Mouse (Mus musculus) lung, postnatal 4 days (tissue): ENCODE results near the gene Zfp553.

Source experiments
- DNase-seq, 2 experiments: peaks; one replicate each; pipeline ENCODE4 v3.0.0; 2021

The Zfp553 gene

GRCm38 (mm10) chr7:127232622-127233367, at the start of gene Zfp553, which contains the start of gene Sept1:
Gene Zfp553, plus strand, starts transcription at chr7:127233061.
Gene Sept1, minus strand, starts transcription at chr7:127233130.
- DNase-seq, result peak; percentile 88 to 91

- DNase-seq, result no peak
Measured at GRCm38 (mm10) chr7:127183345-127183744, 49.5 kb upstream of the Zfp553 start.

- peak in 1 of 2 experiments; percentile 30 for DNase-seq
Measured at GRCm38 (mm10) chr7:127183828-127184227, 49.0 kb upstream of the Zfp553 start.

- no peak for DNase-seq
Measured at GRCm38 (mm10) chr7:127184720-127185119, 48.1 kb upstream of the Zfp553 start.

GRCm38 (mm10) chr7:127185601-127186000, 47.3 kb upstream of the Zfp553 start:
- DNase-seq, result no peak

- no peak for DNase-seq
Measured at GRCm38 (mm10) chr7:127187351-127187750, 45.5 kb upstream of the Zfp553 start.

- DNase-seq, result no peak
Measured at GRCm38 (mm10) chr7:127188305-127189276, 44.3 kb upstream of the Zfp553 start.

GRCm38 (mm10) chr7:127190672-127191071, 42.2 kb upstream of the Zfp553 start:
- DNase-seq, result no peak

GRCm38 (mm10) chr7:127192989-127193388, 39.9 kb upstream of the Zfp553 start:
- DNase-seq, result no peak

GRCm38 (mm10) chr7:127194011-127194632, 38.7 kb upstream of the Zfp553 start:
- no peak for DNase-seq

GRCm38 (mm10) chr7:127194633-127195029, 38.2 kb upstream of the Zfp553 start:
- DNase-seq, result no peak

- peak; percentile 96 to 98 for DNase-seq
Measured at GRCm38 (mm10) chr7:127195544-127196295, 37.1 kb upstream of the Zfp553 start, which contains the start of gene Cd2bp2. Gene Cd2bp2, minus strand, starts transcription at chr7:127196050.

- no peak for DNase-seq
Measured at GRCm38 (mm10) chr7:127196484-127196883, 36.4 kb upstream of the Zfp553 start.

- DNase-seq, result peak in 1 of 2 experiments; percentile 26
Measured at GRCm38 (mm10) chr7:127206606-127207005, 26.3 kb upstream of the Zfp553 start.

GRCm38 (mm10) chr7:127207374-127208294, 25.2 kb upstream of the Zfp553 start:
- peak; percentile 33 to 44 for DNase-seq

GRCm38 (mm10) chr7:127208295-127208552, 24.6 kb upstream of the Zfp553 start, which contains the start of gene Tbc1d10b:
Gene Tbc1d10b, minus strand, starts transcription at chr7:127208468.
- no peak for DNase-seq

GRCm38 (mm10) chr7:127208553-127209438, 24.1 kb upstream of the Zfp553 start, which contains the start of gene Mylpf:
Gene Mylpf, plus strand, starts transcription at chr7:127208890.
- peak; percentile 96 to 97 for DNase-seq

GRCm38 (mm10) chr7:127209851-127210250, 23.0 kb upstream of the Zfp553 start:
- DNase-seq, result no peak

- DNase-seq, result peak in 1 of 2 experiments; percentile 20
Measured at GRCm38 (mm10) chr7:127210266-127210665, 22.6 kb upstream of the Zfp553 start.
